Mouse (Mus musculus): ENCODE measurements around the gene Selenom. TPM values are rescaled to one million over a fixed set of nuclear protein-coding genes. Genes with fewer than 3 reads are reported as not detected.

The Selenom gene
- polyA plus RNA-seq, 1 experiment from 2014 or later: 19.6 TPM

DNA sequence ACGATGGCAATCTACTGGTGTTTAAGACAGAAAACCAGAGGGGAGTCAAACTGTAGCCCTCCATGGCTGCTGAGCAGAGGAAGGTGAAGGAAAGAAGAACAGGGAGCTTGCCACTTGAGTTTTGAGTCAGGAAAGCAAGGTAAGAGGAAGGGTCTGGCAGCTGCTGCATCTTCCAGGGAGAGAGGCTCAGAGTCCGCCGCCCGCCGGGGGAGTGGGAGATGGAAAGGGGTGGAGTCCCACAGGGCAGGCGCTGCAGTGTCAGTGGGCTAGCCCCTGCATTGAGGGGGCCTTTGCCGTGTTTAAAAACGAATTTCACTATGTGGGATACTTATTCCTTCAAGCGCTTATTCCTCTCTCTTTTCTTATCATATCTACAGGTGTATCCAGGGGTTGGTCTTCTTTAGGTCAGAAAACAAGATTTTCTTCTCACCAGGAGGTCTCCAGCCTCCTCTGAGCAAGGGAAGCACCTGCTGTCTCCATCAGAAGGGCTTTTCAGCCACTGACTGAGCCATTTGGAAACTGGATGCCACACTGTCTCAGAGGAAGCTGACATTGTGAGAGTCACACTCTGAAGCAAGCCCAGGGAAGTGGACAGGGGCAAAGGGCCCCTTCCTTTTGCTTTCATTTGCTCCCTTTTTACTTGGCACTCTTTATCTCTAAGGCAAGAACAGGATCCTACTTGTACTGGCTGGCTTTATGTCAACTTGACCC, 31.2 kb downstream of the Selenom start:
- Histone ChIP-seq H3K9ac (no peak overlapping the region), H3K4me1 (peaks cover 9% of the 10 kb centered on the region; the same call in 1 of the 2 replicates), H3K36me3 (no peaks in the 10 kb centered on the region), H3K27me3 (replicated peaks) (no peaks in the 10 kb centered on the region), H3K4me3 (no peak overlapping the region), H3K4me2 (no peak overlapping the region), H3K27ac (no peak overlapping the region), H3K9me3 (replicated peaks) (peaks cover 7% of the 10 kb centered on the region)
- WGBS (ENCODE audit: insufficient replicate concordance): 21% methylated on average over 9 of the region's 9 CpGs
- no peak for ATAC-seq

DNA sequence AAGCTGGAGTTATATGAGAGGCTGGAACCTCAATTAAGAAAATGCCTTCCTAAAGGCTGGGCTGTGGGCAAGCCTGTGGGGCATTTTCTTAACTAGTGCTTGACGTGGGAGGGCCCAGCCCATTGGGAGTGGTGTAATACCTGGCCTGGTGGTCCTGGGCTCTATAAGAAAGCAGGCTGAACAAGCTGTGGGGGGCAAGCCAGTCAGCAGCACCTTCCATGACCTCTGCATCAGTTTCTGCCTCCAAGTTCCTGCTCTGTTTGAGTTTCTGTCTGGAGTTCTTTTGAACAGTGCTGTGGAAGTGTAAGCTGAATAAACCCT, 31.7 kb downstream of the Selenom start:
- WGBS (ENCODE audit: insufficient replicate concordance): 18% methylated on average over 1 of the region's 1 CpGs
- peaks cover 7% of the 10 kb centered on the region for H3K9me3 ChIP-seq (replicated peaks)
- peaks cover 9% of the 10 kb centered on the region; the same call in 1 of the 2 replicates for H3K4me1 ChIP-seq
- H3K9ac ChIP-seq: no peak overlapping the region
- no peak overlapping the region for H3K4me2 ChIP-seq
- no peaks in the 10 kb centered on the region for H3K36me3 ChIP-seq
- no peak for ATAC-seq
- H3K27ac ChIP-seq: no peak overlapping the region
- H3K27me3 ChIP-seq (replicated peaks): no peaks in the 10 kb centered on the region
- H3K4me3 ChIP-seq: no peak overlapping the region

DNA sequence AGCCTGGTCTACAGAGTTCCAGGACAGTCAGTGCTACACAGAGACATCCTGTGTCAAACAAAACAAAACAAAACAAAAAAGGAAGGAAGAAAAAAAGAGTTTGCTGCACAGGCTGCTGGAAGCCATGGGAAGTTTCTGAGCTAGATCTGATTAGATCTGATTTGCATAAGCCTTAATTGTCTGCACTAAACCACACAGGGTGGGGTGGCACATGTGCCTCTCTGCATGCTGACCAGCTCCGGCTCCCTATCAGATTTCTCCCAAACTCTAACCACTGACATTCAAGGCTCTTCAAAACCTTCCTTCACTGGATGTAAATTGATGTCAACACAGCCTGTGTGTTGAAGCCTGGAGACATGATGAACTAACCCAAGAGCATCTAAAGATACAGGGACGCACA, 32.6 kb downstream of the Selenom start:
- no peak for ATAC-seq
- H3K4me3 ChIP-seq: no peak overlapping the region
- H3K27ac ChIP-seq: no peak overlapping the region
- H3K36me3 ChIP-seq: no peaks in the 10 kb centered on the region
- no peak overlapping the region for H3K9ac ChIP-seq
- H3K27me3 ChIP-seq (replicated peaks): no peaks in the 10 kb centered on the region
- 57% methylated on average over 2 of the region's 2 CpGs for WGBS (ENCODE audit: insufficient replicate concordance)
- H3K4me1 ChIP-seq: peaks cover 9% of the 10 kb centered on the region; the same call in 1 of the 2 replicates
- no peak overlapping the region for H3K4me2 ChIP-seq
- peaks cover 7% of the 10 kb centered on the region for H3K9me3 ChIP-seq (replicated peaks)

DNA sequence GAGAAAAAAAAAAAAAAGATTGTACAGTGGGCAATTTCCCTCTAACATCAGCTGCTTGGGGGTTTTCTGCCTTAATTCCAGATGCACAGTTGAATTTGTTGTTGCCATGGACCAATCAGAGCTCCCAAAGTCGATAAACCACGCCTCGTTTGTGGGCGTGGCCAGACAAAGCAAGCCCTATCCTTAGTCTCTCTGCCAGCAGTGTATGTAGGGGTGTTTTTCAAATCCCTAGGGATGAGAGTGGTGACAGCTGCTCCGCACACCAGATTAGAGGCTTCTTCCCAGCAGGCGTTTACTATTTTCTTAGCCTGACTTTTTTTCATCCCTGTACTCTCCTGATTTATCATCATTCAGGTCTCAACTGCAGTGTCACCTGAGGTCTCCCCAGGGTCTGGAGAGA, 33.5 kb downstream of the Selenom start:
- Histone ChIP-seq H3K4me2 (no peak overlapping the region), H3K9me3 (replicated peaks) (peaks cover 7% of the 10 kb centered on the region), H3K36me3 (no peaks in the 10 kb centered on the region), H3K9ac (no peak overlapping the region), H3K4me3 (no peak overlapping the region), H3K4me1 (peaks cover 9% of the 10 kb centered on the region; the same call in 1 of the 2 replicates), H3K27ac (no peak overlapping the region), H3K27me3 (replicated peaks) (no peaks in the 10 kb centered on the region)
- WGBS (ENCODE audit: insufficient replicate concordance): 36% methylated on average over 6 of the region's 6 CpGs
- no peak for ATAC-seq

DNA sequence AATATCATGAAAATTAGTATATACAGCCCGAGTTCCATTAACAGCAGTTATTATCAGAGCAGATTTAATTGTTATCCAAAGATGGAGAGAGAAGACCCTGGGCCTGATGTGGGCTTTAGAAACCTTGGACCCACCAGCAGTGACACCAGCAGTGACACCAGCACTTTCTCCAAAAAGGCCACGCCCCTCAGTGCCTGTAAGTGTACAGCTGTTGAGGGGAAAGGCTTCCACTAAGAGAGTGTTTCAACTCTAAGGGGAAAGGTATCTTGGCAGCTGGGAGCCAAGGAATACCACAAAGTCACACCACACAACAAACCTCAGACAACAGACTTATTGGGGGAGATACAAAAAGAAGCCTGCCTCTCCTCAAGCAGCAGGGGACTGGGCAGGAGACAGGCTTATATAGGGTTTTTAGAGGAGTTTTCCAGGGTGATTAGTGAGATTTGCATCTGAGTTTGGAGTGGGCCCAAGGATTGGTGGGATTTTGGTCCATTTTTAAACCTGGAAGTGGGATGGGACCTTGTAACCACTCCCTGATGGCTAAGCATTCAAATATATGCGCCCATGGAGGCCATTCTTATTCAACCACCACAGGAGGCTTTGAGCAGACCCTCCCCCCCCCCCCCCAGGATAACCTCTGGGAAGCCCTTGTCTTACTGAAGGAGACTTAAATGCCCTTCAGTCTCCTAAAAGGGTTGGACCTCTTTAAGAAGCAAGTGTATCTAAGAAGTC, 34.2 kb downstream of the Selenom start:
- Histone ChIP-seq H3K27me3 (replicated peaks) (no peaks in the 10 kb centered on the region), H3K9ac (no peak overlapping the region), H3K27ac (no peak overlapping the region), H3K4me1 (peaks cover 9% of the 10 kb centered on the region; the same call in 1 of the 2 replicates), H3K4me2 (no peak overlapping the region), H3K36me3 (no peaks in the 10 kb centered on the region), H3K9me3 (replicated peaks) (peaks cover 7% of the 10 kb centered on the region), H3K4me3 (no peak overlapping the region)
- 51% methylated on average over 3 of the region's 3 CpGs for WGBS (ENCODE audit: insufficient replicate concordance)
- no peak for ATAC-seq

DNA sequence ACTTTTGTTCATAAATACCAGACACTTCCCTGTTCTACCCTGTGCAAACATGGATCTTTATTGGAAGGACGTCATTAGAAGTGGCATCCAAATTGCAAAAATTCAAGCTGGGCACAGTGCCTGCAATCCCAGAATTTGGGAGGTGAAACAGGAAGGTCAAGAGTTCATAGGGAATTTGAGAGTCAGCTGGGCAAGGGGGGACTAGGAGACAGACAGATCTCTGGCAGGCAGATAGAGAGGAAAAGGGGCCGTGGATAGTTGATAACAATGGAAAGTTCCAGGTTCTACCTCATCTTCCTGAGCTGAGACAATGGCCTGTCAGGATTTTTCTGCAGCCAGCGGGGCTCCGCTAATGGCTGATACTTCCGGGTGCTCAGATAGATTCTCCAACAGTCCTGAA, 35.3 kb downstream of the Selenom start:
- H3K36me3 ChIP-seq: no peaks in the 10 kb centered on the region
- H3K4me1 ChIP-seq: peaks cover 9% of the 10 kb centered on the region; the same call in 1 of the 2 replicates
- H3K27ac ChIP-seq: no peak overlapping the region
- no peak overlapping the region for H3K9ac ChIP-seq
- H3K27me3 ChIP-seq (replicated peaks): no peaks in the 10 kb centered on the region
- peaks cover under 1% of the 10 kb centered on the region; the same call in 1 of the 2 replicates for H3K9me3 ChIP-seq (replicated peaks)
- H3K4me3 ChIP-seq: no peak overlapping the region
- no peak for ATAC-seq
- H3K4me2 ChIP-seq: no peak overlapping the region
- 60% methylated on average over 5 of the region's 5 CpGs for WGBS (ENCODE audit: insufficient replicate concordance)

DNA sequence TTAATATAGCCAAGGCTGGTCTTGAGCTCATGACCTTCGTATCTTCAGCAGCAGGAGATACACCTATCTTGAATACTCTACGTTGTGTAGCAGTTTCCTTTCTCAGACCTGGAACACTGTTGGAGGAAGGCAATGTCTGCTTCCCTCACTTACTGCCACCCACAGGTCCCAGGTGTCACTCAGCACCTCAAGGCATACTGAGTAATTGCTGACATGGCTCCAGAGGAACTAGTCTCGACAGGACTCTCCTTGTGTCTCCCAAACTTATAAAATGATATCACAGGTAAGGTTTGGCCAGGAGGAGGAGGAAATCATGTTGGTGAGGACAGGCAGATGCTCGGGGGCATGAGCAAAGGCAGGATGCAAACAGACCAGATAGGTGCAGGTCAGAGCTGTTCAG, 40.5 kb downstream of the Selenom start:
- Histone ChIP-seq H3K27me3 (replicated peaks) (no peaks in the 10 kb centered on the region), H3K4me3 (no peak overlapping the region), H3K4me1 (no peaks in the 10 kb centered on the region), H3K9me3 (replicated peaks) (no peaks in the 10 kb centered on the region), H3K27ac (no peak overlapping the region), H3K4me2 (no peak overlapping the region), H3K36me3 (no peaks in the 10 kb centered on the region), H3K9ac (no peak overlapping the region)
- WGBS (ENCODE audit: insufficient replicate concordance): 55% methylated on average over 4 of the region's 4 CpGs
- no peak for ATAC-seq

DNA sequence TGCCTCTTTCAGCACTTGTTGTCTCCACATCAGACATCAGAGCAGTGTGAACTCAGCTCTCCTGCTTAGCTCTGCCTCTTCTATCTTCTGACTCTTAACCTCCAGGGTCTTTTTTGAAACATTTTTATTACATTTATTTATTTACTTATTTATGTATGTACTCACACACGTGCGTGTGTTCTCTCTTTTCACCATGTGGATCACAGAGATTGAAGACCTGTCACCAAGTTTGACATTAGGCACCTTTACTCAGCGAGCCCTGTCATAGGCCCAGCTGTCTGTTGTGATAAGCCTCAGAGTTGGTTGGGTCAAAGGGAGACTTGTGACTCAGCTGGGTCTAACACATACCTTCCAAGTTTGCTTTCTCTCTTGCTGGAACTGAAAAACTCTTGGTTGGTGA, 43.4 kb downstream of the Selenom start:
- H3K27me3 ChIP-seq (replicated peaks): no peaks in the 10 kb centered on the region
- no peaks in the 10 kb centered on the region for H3K9me3 ChIP-seq (replicated peaks)
- no peaks in the 10 kb centered on the region for H3K36me3 ChIP-seq
- no peak overlapping the region for H3K4me3 ChIP-seq
- H3K27ac ChIP-seq: no peak overlapping the region
- no peak for ATAC-seq
- 17% methylated on average over 3 of the region's 3 CpGs for WGBS (ENCODE audit: insufficient replicate concordance)
- no peak overlapping the region for H3K4me2 ChIP-seq
- no peak overlapping the region for H3K9ac ChIP-seq
- H3K4me1 ChIP-seq: no peaks in the 10 kb centered on the region

DNA sequence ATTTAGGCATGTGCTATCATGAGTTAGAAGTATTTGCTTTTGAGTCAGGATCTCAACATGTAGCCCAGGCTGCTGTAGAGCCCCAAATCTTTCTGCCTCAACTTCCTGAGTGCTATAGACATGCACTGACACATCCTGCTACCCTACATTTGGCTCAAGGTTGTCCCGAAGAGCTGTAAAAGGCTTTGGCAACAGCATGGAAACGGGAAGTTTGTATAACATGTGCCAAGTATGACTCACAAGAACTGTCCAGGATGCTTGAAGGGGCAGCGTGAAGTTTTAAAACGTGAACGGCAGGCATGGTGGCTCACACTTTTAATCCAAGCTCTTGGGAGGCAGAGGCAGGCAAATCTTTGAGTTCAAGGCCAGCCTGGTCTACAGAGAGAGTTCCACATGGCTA, 45.7 kb downstream of the Selenom start:
- Histone ChIP-seq H3K27ac (no peak overlapping the region), H3K4me2 (no peak overlapping the region), H3K9me3 (replicated peaks) (no peaks in the 10 kb centered on the region), H3K27me3 (replicated peaks) (no peaks in the 10 kb centered on the region), H3K4me1 (no peaks in the 10 kb centered on the region), H3K36me3 (no peaks in the 10 kb centered on the region), H3K4me3 (no peak overlapping the region), H3K9ac (no peak overlapping the region)
- WGBS (ENCODE audit: insufficient replicate concordance): 60% methylated on average over 5 of the region's 5 CpGs
- no peak for ATAC-seq

DNA sequence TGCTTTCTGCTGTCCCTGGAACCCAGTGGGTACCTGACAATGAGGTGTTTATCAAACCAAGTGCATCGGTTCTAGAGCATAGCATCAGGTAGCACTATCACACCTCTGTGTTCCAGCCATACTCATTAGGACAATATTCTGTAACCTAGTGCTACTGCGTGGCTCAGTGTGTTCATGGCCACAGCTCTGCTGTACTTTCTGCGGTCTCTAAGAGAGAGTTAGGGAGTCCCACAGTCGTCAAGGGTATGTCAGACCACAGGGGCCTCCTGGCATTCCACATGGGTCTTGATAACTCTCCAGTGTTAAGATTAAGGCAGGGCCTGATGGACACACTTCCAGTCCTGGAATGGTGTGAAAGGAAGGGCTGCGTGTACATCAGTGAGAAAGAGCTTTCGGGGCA, 49.4 kb downstream of the Selenom start:
- H3K4me3 ChIP-seq: no peak overlapping the region
- no peaks in the 10 kb centered on the region for H3K27me3 ChIP-seq (replicated peaks)
- no peak overlapping the region for H3K27ac ChIP-seq
- H3K4me1 ChIP-seq: no peaks in the 10 kb centered on the region
- no peak overlapping the region for H3K4me2 ChIP-seq
- H3K9me3 ChIP-seq (replicated peaks): no peaks in the 10 kb centered on the region
- WGBS (ENCODE audit: insufficient replicate concordance): 79% methylated on average over 6 of the region's 6 CpGs
- H3K9ac ChIP-seq: no peak overlapping the region
- H3K36me3 ChIP-seq: no peaks in the 10 kb centered on the region
- no peak for ATAC-seq

DNA sequence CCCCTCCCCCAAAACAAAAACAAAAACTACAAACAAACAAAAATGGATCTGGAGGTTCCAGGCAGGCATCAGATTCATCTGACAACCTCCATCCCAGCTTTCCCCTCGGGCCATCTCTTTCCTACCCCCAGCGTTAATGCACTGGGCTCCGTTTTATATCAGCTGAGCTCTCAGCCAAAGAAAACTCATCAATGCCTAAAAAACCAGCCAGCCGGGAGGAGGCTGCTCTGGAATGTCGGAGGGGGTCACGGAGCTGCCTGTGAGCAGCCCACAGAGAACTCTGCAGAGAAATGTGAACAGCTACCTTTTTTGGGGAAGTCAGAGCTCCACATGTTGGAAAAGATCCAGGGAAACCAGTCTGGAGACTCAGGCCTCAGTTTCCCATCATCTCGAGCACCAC, 50.0 kb downstream of the Selenom start:
- H3K9ac ChIP-seq: no peak overlapping the region
- no peak for ATAC-seq
- no peaks in the 10 kb centered on the region for H3K27me3 ChIP-seq (replicated peaks)
- no peaks in the 10 kb centered on the region for H3K4me1 ChIP-seq
- H3K4me2 ChIP-seq: no peak overlapping the region
- H3K27ac ChIP-seq: no peak overlapping the region
- no peak overlapping the region for H3K4me3 ChIP-seq
- WGBS (ENCODE audit: insufficient replicate concordance): 62% methylated on average over 7 of the region's 7 CpGs
- H3K36me3 ChIP-seq: no peaks in the 10 kb centered on the region
- no peaks in the 10 kb centered on the region for H3K9me3 ChIP-seq (replicated peaks)

DNA sequence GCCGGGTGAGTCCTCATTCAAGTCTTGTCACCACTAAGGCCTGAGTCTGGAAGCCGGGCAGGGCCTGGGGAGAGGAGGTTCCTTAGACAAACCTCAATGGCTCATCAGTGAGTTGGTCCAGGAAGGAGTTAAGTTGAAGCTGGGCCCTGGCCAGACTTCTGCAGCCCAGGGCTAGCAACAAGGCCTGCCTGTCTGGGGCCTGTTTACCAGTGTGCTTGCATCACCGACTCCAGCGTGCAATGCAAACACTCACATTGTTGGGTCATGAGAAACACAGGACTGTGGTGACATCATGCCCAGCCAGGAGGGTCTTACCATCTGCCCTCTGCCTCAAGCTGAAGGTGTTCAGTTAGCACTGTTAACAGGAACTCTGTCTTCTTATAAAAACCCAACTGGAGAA, 51.5 kb downstream of the Selenom start:
- Histone ChIP-seq H3K4me3 (no peak overlapping the region), H3K27me3 (replicated peaks) (no peaks in the 10 kb centered on the region), H3K9me3 (replicated peaks) (no peaks in the 10 kb centered on the region), H3K36me3 (no peaks in the 10 kb centered on the region), H3K4me1 (no peaks in the 10 kb centered on the region), H3K9ac (no peak overlapping the region), H3K4me2 (no peak overlapping the region), H3K27ac (no peak overlapping the region)
- WGBS (ENCODE audit: insufficient replicate concordance): 76% methylated on average over 4 of the region's 4 CpGs
- ATAC-seq: peak; percentile 72

All from liver, embryonic 12.5 days (tissue).